Mouse (Mus musculus) kidney, postnatal 0 days (tissue): Measurements from ENCODE around the gene Sgk2. TPM values are rescaled to one million over a fixed set of nuclear protein-coding genes. Genes with fewer than 3 reads are reported as not detected.

ENCODE experiments used
- ATAC-seq: fragments of 200-750 bp; cut with Nextera tagmentation; replicated peaks from 2 replicates; pipeline ENCODE4 v1.8.0; 2017; ENCODE audit warnings: low read depth, moderate number of reproducible peaks, moderate TSS enrichment, moderate library complexity; ENCODE audit not compliant: low FRiP score
- DNase-seq: peaks from one replicate; pipeline ENCODE4 v3.0.0-alpha.2; 2016; ENCODE audit warnings: low spot score
- H3K27ac ChIP-seq: fragments of 300-500 bp; sonication (generic); 2 replicates; pipeline ENCODE4 v1.5.1; 2014; ENCODE audit warnings: mild to moderate bottlenecking
- H3K27me3 ChIP-seq: fragments of 300-500 bp; sonication (generic); 2 replicates; pipeline ENCODE4 v1.6.1; 2014; ENCODE audit warnings: low read length, mixed read lengths; ENCODE audit not compliant: insufficient read depth
- H3K36me3 ChIP-seq: fragments of 300-500 bp; sonication (generic); 2 replicates; pipeline ENCODE4 v1.6.1; 2014; ENCODE audit warnings: low read length, mixed read lengths; ENCODE audit not compliant: insufficient read depth
- H3K4me1 ChIP-seq: fragments of 300-500 bp; sonication (generic); replicated peaks from 2 replicates; pipeline ENCODE4 v1.6.1; 2014; ENCODE audit warnings: antibody characterized with exemption, low read length, mixed read lengths; ENCODE audit not compliant: insufficient read depth
- H3K4me2 ChIP-seq: fragments of 300-500 bp; sonication (generic); 2 replicates; pipeline ENCODE4 v1.6.1; 2014; ENCODE audit warnings: mild to moderate bottlenecking, low read length, moderate library complexity, mixed read lengths
- H3K4me3 ChIP-seq: fragments of 300-500 bp; sonication (generic); replicated peaks from 2 replicates; pipeline ENCODE4 v1.5.1; 2014; ENCODE audit warnings: low read depth, low read length
- H3K9ac ChIP-seq: fragments of 300-500 bp; sonication (generic); 2 replicates; pipeline ENCODE4 v1.6.1; 2014; ENCODE audit warnings: low read depth, low read length
- H3K9me3 ChIP-seq: fragments of 300-500 bp; sonication (generic); replicated peaks from 2 replicates; pipeline ENCODE4 v1.6.1; 2016; ENCODE audit warnings: low read length, inconsistent platforms, mixed read lengths
- CTCF ChIP-seq: IDR thresholded peaks from 2 replicates; pipeline ENCODE4 v1.5.1; 2016; ENCODE audit warnings: antibody characterized with exemption, low read depth, mild to moderate bottlenecking, moderate library complexity
- WGBS: fragments of 180-500 bp; shearing (Covaris S2); extraction: QIAGEN DNeasy Blood & Tissue Kit; methylation state at CpG from one replicate; pipeline ENCODE4 v1.1.7; 2014; 5-methylcytosine and 5-hydroxymethylcytosine counted together
- polyA plus RNA-seq: library from polyadenylated mRNA; unstranded; fragments of >200 nt; fragmentation: Nextera tagmentation; extraction: Ambion mirVana; gene quantifications from 2 replicates; pipeline ENCODE4 v1.2.1, GENCODE M21; 2015

Gene Sgk2
- polyA plus RNA-seq, 1 experiment from 2014 or later, result 23.5 TPM

GRCm38 (mm10) chr2:162948221-162948620, 38.9 kb upstream of the Sgk2 start:
- Histone ChIP-seq H3K27ac (no peak overlapping the region), H3K27me3 (no peaks in the 10 kb centered on the region), H3K4me2 (peak overlapping the region; percentile 16), H3K4me3 (no peak overlapping the region), H3K36me3 (no peaks in the 10 kb centered on the region), H3K9me3 (no peaks in the 10 kb centered on the region), H3K4me1 (0 out of 2 replicates have a peak, but pooled peaks cover 7% of the 10 kb centered on the region), H3K9ac (no peak overlapping the region)
- 68% methylated on average over 14 of the region's 14 CpGs for WGBS
- DNase-seq, result no peak
- no peak; the same call in 1 of the 2 replicates for ATAC-seq
- no peak for TF ChIP-seq CTCF

DNA sequence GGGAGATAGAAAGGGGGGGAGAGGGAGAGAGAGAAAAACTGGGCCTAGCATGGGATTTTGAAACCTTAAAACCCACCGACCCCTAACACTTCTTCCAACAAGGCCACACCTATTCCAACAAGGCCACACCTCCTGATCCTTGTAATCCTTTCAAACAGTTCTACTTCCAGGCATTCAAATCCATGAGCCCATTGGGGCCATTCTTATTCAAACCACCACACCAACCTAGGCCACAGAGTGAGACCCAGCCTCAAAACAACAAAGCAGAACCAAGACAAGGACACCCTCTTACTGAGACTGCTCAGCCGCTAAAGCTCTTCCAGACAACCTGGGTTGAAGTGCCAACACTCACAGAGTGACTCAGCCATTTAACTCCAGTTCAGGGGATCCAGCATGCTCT, 36.4 kb upstream of the Sgk2 start:
- no peaks in the 10 kb centered on the region for H3K36me3 ChIP-seq
- 98% methylated on average over 2 of the region's 2 CpGs for WGBS
- DNase-seq, result no peak
- H3K27me3 ChIP-seq, result no peaks in the 10 kb centered on the region
- H3K4me1 ChIP-seq, result 0 out of 2 replicates have a peak, but pooled peaks cover 3% of the 10 kb centered on the region
- no peak overlapping the region for H3K27ac ChIP-seq
- no peak overlapping the region for H3K4me3 ChIP-seq
- no peak overlapping the region for H3K4me2 ChIP-seq
- H3K9ac ChIP-seq, result no peak overlapping the region
- ATAC-seq, result no peak
- TF ChIP-seq CTCF, result no peak
- no peaks in the 10 kb centered on the region for H3K9me3 ChIP-seq

GRCm38 (mm10) chr2:162956843-162957242, 30.3 kb upstream of the Sgk2 start:
- no peak overlapping the region for H3K4me3 ChIP-seq
- H3K27me3 ChIP-seq, result no peaks in the 10 kb centered on the region
- WGBS, result 95% methylated on average over 2 of the region's 2 CpGs
- H3K9me3 ChIP-seq, result no peaks in the 10 kb centered on the region
- TF ChIP-seq CTCF, result peak; percentile 57
- no peak overlapping the region for H3K4me2 ChIP-seq
- H3K4me1 ChIP-seq, result no peaks in the 10 kb centered on the region
- H3K9ac ChIP-seq, result no peak overlapping the region
- H3K36me3 ChIP-seq, result no peaks in the 10 kb centered on the region
- no peak overlapping the region for H3K27ac ChIP-seq
- ATAC-seq, result no peak
- DNase-seq, result no peak

DNA sequence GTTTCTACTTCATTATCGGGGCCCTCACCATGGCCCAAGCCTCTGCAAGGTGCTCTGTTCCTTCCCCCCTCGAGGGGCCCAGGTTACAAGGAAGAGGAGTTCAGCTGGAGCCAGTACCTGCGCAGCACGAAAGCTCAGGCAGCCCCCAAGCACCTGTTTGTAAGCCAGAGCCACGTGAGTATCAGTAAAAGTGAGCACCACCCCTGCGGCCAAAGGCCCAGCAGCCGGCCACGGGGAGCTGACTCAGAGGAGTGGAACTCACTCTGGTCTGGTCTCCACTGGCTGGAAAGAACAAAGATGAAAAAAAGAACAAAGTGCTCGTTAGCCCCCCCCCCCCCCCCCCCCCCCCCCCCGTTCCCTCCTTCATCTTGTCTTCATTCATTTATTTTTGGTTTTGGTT, 25.8 kb upstream of the Sgk2 start:
- peak; percentile 29; the same call in 1 of the 2 replicates for ATAC-seq
- TF ChIP-seq CTCF, result no peak
- no peak for DNase-seq
- WGBS, result 66% methylated on average over 9 of the region's 10 CpGs
- Histone ChIP-seq H3K36me3 (no peaks in the 10 kb centered on the region), H3K4me3 (no peak overlapping the region), H3K27ac (no peak overlapping the region), H3K4me1 (no peaks in the 10 kb centered on the region), H3K9ac (no peak overlapping the region), H3K9me3 (no peaks in the 10 kb centered on the region), H3K27me3 (no peaks in the 10 kb centered on the region), H3K4me2 (no peak overlapping the region)

DNA sequence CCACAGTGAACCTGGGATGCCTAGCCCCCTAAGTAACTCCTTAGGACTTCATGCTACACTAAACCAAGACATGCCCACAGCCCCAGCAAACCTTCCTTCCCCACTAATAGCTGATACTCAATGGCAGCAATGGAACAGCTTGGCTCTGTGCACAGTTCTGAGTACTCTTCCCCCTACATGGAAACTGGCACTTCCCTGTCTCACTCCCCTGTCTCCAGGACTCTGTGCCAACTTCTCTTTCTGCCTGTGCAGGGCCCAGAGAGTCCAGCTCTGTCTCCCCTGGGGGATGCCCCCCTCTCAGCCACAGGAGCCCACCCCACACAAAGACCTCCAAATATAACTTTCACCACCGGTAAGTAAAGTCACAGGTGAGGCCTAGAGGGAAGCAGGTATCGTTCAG, 20.4 kb upstream of the Sgk2 start:
- H3K36me3 ChIP-seq, result no peaks in the 10 kb centered on the region
- TF ChIP-seq CTCF, result no peak
- no peaks in the 10 kb centered on the region for H3K4me1 ChIP-seq
- no peaks in the 10 kb centered on the region for H3K27me3 ChIP-seq
- H3K9ac ChIP-seq, result no peak overlapping the region
- H3K27ac ChIP-seq, result no peak overlapping the region
- DNase-seq (no peak), ATAC-seq (no peak)
- H3K4me2 ChIP-seq, result no peak overlapping the region
- H3K4me3 ChIP-seq, result no peak overlapping the region
- no peaks in the 10 kb centered on the region for H3K9me3 ChIP-seq
- WGBS, result 96% methylated on average over 2 of the region's 2 CpGs

DNA sequence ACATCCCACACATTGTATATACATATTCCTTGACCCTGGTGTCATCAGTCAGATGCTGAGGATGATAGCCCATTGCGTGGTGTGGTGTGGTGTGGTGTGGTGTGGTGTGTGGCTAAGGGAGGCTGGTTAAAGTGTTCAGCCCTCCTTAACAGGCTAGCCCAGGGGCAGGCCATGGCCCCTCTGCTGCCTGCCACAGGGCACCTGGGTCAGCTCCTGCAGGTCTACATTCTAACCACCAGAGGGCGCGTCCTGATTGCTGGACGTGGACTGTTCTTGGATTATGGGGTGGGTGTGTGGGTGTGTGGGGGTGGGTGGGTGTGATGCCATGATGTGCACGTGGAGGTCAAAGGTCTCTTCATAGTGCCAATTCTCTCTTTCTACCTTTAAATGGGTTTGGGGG, 18.8 kb upstream of the Sgk2 start:
- H3K36me3 ChIP-seq, result no peaks in the 10 kb centered on the region
- no peak overlapping the region for H3K4me2 ChIP-seq
- H3K27me3 ChIP-seq, result no peaks in the 10 kb centered on the region
- DNase-seq (peak; percentile 52), ATAC-seq (peak; percentile 69; the same call in 1 of the 2 replicates)
- no peak overlapping the region for H3K9ac ChIP-seq
- H3K9me3 ChIP-seq, result no peaks in the 10 kb centered on the region
- peak; percentile 85 for TF ChIP-seq CTCF
- H3K27ac ChIP-seq, result no peak overlapping the region
- no peak overlapping the region for H3K4me3 ChIP-seq
- peaks cover 1% of the 10 kb centered on the region; the same call in 1 of the 2 replicates for H3K4me1 ChIP-seq
- 8% methylated on average over 5 of the region's 5 CpGs for WGBS

DNA sequence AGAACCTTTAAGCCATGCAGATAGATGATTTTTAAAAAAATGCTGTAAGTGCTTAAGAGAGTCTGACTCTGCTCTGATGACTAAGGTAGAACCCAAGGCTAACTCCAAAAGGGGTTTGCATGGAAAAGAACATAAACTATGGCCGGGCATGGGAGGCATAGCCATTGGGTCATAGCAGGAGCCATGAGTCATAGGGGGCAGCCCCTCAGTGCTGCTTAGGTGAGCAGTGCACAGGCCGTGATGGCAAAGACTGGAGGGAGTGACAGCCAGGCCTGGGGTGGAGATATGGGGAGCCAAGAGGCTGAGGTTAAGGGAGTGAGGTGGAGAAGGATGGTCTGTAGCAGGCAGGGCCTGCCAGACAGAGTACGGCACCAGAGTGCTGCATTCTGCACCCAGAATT, 18.0 kb upstream of the Sgk2 start:
- H3K9ac ChIP-seq, result no peak overlapping the region
- no peak overlapping the region for H3K4me2 ChIP-seq
- no peak for ATAC-seq
- peaks cover 4% of the 10 kb centered on the region; the same call in 1 of the 2 replicates for H3K4me1 ChIP-seq
- no peak for TF ChIP-seq CTCF
- H3K27ac ChIP-seq, result no peak overlapping the region
- no peaks in the 10 kb centered on the region for H3K9me3 ChIP-seq
- 75% methylated on average over 3 of the region's 3 CpGs for WGBS
- H3K27me3 ChIP-seq, result no peaks in the 10 kb centered on the region
- DNase-seq, result no peak
- H3K4me3 ChIP-seq, result no peak overlapping the region
- H3K36me3 ChIP-seq, result no peaks in the 10 kb centered on the region
